Mouse (Mus musculus): ENCODE results near the gene Setd4. TPM values are rescaled to one million over a fixed set of nuclear protein-coding genes. Genes with fewer than 3 reads are reported as not detected.

The Setd4 gene
- polyA plus RNA-seq, 1 experiment: not detected

DNA sequence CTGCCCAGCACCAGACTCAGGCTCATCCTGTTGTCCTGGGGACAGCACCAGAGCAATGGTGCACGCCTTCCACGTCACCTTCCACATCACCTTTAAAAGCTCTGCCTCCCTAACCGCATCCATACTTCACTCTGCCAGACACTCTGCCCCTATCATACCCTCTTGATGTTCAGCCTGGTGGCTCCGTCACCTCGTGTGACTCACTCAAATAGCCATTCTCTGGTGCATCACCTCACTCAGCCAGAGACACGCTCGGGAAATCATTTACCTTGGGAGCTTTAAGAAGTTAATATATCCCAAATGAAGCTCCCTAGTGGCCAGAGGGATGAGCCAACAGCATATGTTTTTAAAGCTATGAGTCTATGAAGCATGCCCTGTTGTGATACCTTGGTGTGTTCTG lies 7.1 kb downstream of the Setd4 start:
- Histone ChIP-seq H3K4me1 (ENCODE audit: control insufficient read depth, insufficient read depth, low read length) (peaks cover 3% of the 10 kb centered on the region; the same call in 1 of the 2 replicates), H3K4me3 (ENCODE audit: insufficient read depth, low read depth, low read length) (no peak overlapping the region), H3K27ac (ENCODE audit: insufficient read depth, low read depth, low read length) (no peak overlapping the region)
- TF ChIP-seq CTCF (IDR thresholded peaks at IDR 0.05; ENCODE audit: insufficient read depth, low read depth, low read length) (no peak), POLR2A (IDR thresholded peaks at IDR 0.05; ENCODE audit: insufficient read depth, low read depth, low read length) (no peak)
- WGBS: 92% methylated on average over 7 of the region's 7 CpGs

- WGBS: 89% methylated on average over 5 of the region's 5 CpGs
- TF ChIP-seq CTCF (IDR thresholded peaks at IDR 0.05; ENCODE audit: insufficient read depth, low read depth, low read length) (no peak), POLR2A (IDR thresholded peaks at IDR 0.05; ENCODE audit: insufficient read depth, low read depth, low read length) (no peak)
- H3K27ac ChIP-seq (ENCODE audit: insufficient read depth, low read depth, low read length): no peak overlapping the region
- no peaks in the 10 kb centered on the region for H3K4me1 ChIP-seq (ENCODE audit: control insufficient read depth, insufficient read depth, low read length)
- H3K4me3 ChIP-seq (ENCODE audit: insufficient read depth, low read depth, low read length): no peak overlapping the region
Measured at GRCm38 (mm10) chr16:93595766-93596165, 8.1 kb downstream of the Setd4 start.

GRCm38 (mm10) chr16:93594448-93594847 lies 9.4 kb downstream of the Setd4 start:
- Histone ChIP-seq H3K27ac (ENCODE audit: insufficient read depth, low read depth, low read length) (no peak overlapping the region), H3K4me1 (ENCODE audit: control insufficient read depth, insufficient read depth, low read length) (no peaks in the 10 kb centered on the region), H3K4me3 (ENCODE audit: insufficient read depth, low read depth, low read length) (no peak overlapping the region)
- TF ChIP-seq CTCF (IDR thresholded peaks at IDR 0.05; ENCODE audit: insufficient read depth, low read depth, low read length) (no peak), POLR2A (IDR thresholded peaks at IDR 0.05; ENCODE audit: insufficient read depth, low read depth, low read length) (no peak)
- WGBS: 94% methylated on average over 10 of the region's 10 CpGs

DNA sequence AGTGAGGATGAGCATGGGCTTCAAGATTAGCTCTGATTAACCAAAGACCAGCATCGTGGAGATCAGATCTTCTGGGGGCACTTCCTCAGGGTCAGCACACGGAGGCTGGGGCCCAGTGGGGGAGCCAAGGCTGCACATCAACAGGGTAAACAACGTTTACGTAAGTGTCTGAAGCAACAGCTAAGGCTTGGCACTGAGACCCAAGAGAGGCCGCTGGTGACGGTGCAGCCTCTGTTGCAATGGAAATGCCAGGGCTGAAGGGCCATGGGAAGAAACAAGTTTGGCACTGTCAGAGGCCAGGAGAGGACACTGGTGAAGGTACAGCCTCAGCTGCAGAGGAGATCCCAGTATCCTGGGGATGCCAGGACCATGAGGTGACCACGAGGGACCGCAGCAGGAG lies 10.5 kb downstream of the Setd4 start:
- WGBS: 95% methylated on average over 8 of the region's 8 CpGs
- no peaks in the 10 kb centered on the region for H3K4me1 ChIP-seq (ENCODE audit: control insufficient read depth, insufficient read depth, low read length)
- no peak for TF ChIP-seq CTCF (IDR thresholded peaks at IDR 0.05; ENCODE audit: insufficient read depth, low read depth, low read length)
- no peak for TF ChIP-seq POLR2A (IDR thresholded peaks at IDR 0.05; ENCODE audit: insufficient read depth, low read depth, low read length)
- H3K27ac ChIP-seq (ENCODE audit: insufficient read depth, low read depth, low read length): no peak overlapping the region
- H3K4me3 ChIP-seq (ENCODE audit: insufficient read depth, low read depth, low read length): no peak overlapping the region

DNA sequence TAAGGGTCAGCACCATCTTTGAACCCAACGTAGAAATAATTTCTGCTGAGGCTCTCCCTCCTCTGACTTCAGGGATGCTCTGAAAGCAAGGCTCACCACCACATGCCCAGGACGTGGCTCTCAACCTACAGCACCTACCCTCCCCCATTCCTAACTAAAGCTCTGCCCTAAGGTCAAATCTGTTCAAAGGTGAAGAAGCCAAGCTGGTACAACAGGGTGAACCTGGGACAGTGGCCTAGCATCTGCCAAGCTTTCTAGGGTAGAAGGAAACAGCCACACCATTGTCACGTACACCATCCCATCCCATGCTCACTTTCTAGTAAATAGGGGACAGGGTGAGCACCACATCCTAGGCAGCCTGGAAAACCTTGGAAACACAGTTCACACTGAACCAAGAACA lies 11.2 kb downstream of the Setd4 start:
- no peak overlapping the region for H3K4me3 ChIP-seq (ENCODE audit: insufficient read depth, low read depth, low read length)
- WGBS: 97% methylated on average over 3 of the region's 3 CpGs
- H3K27ac ChIP-seq (ENCODE audit: insufficient read depth, low read depth, low read length): no peak overlapping the region
- TF ChIP-seq CTCF (IDR thresholded peaks at IDR 0.05; ENCODE audit: insufficient read depth, low read depth, low read length): no peak
- TF ChIP-seq POLR2A (IDR thresholded peaks at IDR 0.05; ENCODE audit: insufficient read depth, low read depth, low read length): no peak
- peaks cover 4% of the 10 kb centered on the region; the same call in 1 of the 2 replicates for H3K4me1 ChIP-seq (ENCODE audit: control insufficient read depth, insufficient read depth, low read length)

- Histone ChIP-seq H3K27ac (ENCODE audit: insufficient read depth, low read depth, low read length) (no peak overlapping the region), H3K4me1 (ENCODE audit: control insufficient read depth, insufficient read depth, low read length) (peaks cover 4% of the 10 kb centered on the region; the same call in 1 of the 2 replicates), H3K4me3 (ENCODE audit: insufficient read depth, low read depth, low read length) (no peak overlapping the region)
- WGBS: 92% methylated on average over 20 of the region's 20 CpGs
- TF ChIP-seq POLR2A (IDR thresholded peaks at IDR 0.05; ENCODE audit: insufficient read depth, low read depth, low read length): no peak
- no peak for TF ChIP-seq CTCF (IDR thresholded peaks at IDR 0.05; ENCODE audit: insufficient read depth, low read depth, low read length)
Measured at GRCm38 (mm10) chr16:93591450-93592430, 12.1 kb downstream of the Setd4 start.

GRCm38 (mm10) chr16:93590915-93591314 lies 12.9 kb downstream of the Setd4 start:
- peaks cover 4% of the 10 kb centered on the region; the same call in 1 of the 2 replicates for H3K4me1 ChIP-seq (ENCODE audit: control insufficient read depth, insufficient read depth, low read length)
- 96% methylated on average over 15 of the region's 15 CpGs for WGBS
- H3K27ac ChIP-seq (ENCODE audit: insufficient read depth, low read depth, low read length): no peak overlapping the region
- no peak overlapping the region for H3K4me3 ChIP-seq (ENCODE audit: insufficient read depth, low read depth, low read length)
- TF ChIP-seq CTCF (IDR thresholded peaks at IDR 0.05; ENCODE audit: insufficient read depth, low read depth, low read length): no peak
- no peak for TF ChIP-seq POLR2A (IDR thresholded peaks at IDR 0.05; ENCODE audit: insufficient read depth, low read depth, low read length)

GRCm38 (mm10) chr16:93588281-93588680 lies 15.6 kb downstream of the Setd4 start:
- no peak overlapping the region for H3K27ac ChIP-seq (ENCODE audit: insufficient read depth, low read depth, low read length)
- 55% methylated on average over 4 of the region's 4 CpGs for WGBS
- peaks cover 4% of the 10 kb centered on the region; the same call in 1 of the 2 replicates for H3K4me1 ChIP-seq (ENCODE audit: control insufficient read depth, insufficient read depth, low read length)
- no peak for TF ChIP-seq POLR2A (IDR thresholded peaks at IDR 0.05; ENCODE audit: insufficient read depth, low read depth, low read length)
- no peak for TF ChIP-seq CTCF (IDR thresholded peaks at IDR 0.05; ENCODE audit: insufficient read depth, low read depth, low read length)
- no peak overlapping the region for H3K4me3 ChIP-seq (ENCODE audit: insufficient read depth, low read depth, low read length)

DNA sequence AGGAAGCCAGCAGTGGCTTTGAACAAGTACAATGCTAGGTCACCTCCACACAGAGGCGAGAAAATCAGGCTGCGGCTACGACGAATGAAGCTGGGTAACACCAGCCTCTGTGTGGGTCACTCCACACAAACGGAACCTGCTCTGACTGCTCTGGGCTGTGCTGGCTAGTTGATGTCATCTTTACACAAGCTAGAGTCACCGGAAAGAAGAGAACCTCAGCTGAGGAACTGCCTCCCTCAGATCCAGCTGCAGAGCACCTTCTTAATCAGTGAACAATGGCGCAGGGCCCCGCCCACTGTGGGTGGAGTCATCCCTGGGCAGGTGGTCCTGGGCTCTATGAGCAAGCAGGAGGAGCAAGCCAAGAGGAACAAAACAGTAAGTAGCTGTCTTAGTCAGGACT lies 17.5 kb downstream of the Setd4 start:
- H3K4me3 ChIP-seq (ENCODE audit: insufficient read depth, low read depth, low read length): no peak overlapping the region; the same call in 1 of the 2 replicates
- TF ChIP-seq CTCF (IDR thresholded peaks at IDR 0.05; ENCODE audit: insufficient read depth, low read depth, low read length): no peak
- no peak for TF ChIP-seq POLR2A (IDR thresholded peaks at IDR 0.05; ENCODE audit: insufficient read depth, low read depth, low read length)
- whole genome bisulfite sequencing: 70% methylated on average over 8 of the region's 8 CpGs
- H3K27ac ChIP-seq (ENCODE audit: insufficient read depth, low read depth, low read length): no peak overlapping the region
- peaks cover 4% of the 10 kb centered on the region; the same call in 1 of the 2 replicates for H3K4me1 ChIP-seq (ENCODE audit: control insufficient read depth, insufficient read depth, low read length)
